Mouse (Mus musculus): ENCODE data around the gene Ccr10.
"Not testable (repeated sequence)": the region's sequence is repeated elsewhere in the genome, so short reads cannot be mapped to it uniquely, and the experiment has no call there.

Ccr10 gene

GRCm38 (mm10) chr11:101125008-101125407 lies 50.2 kb downstream of the Ccr10 start:
- DNase-seq (ENCODE audit: low read depth, low spot score), result not testable (repeated sequence)

GRCm38 (mm10) chr11:101124494-101124893 lies 50.7 kb downstream of the Ccr10 start:
- DNase-seq (ENCODE audit: low read depth, low spot score), result not testable (repeated sequence)
